Mouse (Mus musculus) erythroblast, embryonic 14.5 days (primary cell): ENCODE data around the gene Tsfm. TPM values are rescaled to one million over a fixed set of nuclear protein-coding genes. Genes with fewer than 3 reads are reported as not detected.
A peak's percentile ranks its signal among the peaks of the same experiment; 100 is the strongest.
"Not testable (repeated sequence)": the region's sequence is repeated elsewhere in the genome, so short reads cannot be mapped to it uniquely, and the experiment has no call there.

Experiments used
- H3K27me3 ChIP-seq: 2 replicates; pipeline ENCODE4 v1.6.1; 2012; ENCODE audit warnings: inconsistent platforms; ENCODE audit not compliant: control insufficient read depth
- H3K36me3 ChIP-seq: 2 replicates; pipeline ENCODE4 v1.6.1; 2012; ENCODE audit warnings: mild to moderate bottlenecking, inconsistent platforms; ENCODE audit not compliant: control insufficient read depth
- H3K4me1 ChIP-seq: 2 replicates; pipeline ENCODE4 v1.6.1; 2012; ENCODE audit warnings: inconsistent platforms; ENCODE audit not compliant: control insufficient read depth
- H3K4me3 ChIP-seq: replicated peaks from 2 replicates; pipeline ENCODE3; 2012; ENCODE audit warnings: moderate library complexity, mild to moderate bottlenecking, inconsistent platforms
- H3K9me3 ChIP-seq: 2 replicates; pipeline ENCODE4 v1.6.1; 2012; ENCODE audit warnings: low read length, inconsistent platforms, mixed read lengths; ENCODE audit not compliant: control insufficient read depth
- GATA1 ChIP-seq: IDR thresholded peaks from 2 replicates; pipeline ENCODE4 v1.6.1; 2012; ENCODE audit warnings: low read length, inconsistent platforms, mixed read lengths
- TAL1 ChIP-seq: IDR thresholded peaks from 3 replicates; pipeline ENCODE4 v1.6.1; 2012; ENCODE audit warnings: low read length, inconsistent platforms, mixed read lengths
- polyA plus RNA-seq: library from polyadenylated mRNA; stranded (reverse); fragments of >175 nt; gene quantifications from 2 replicates; pipeline ENCODE4 v1.2.3, GENCODE M21; 2012

Gene Tsfm
- polyA plus RNA-seq, 1 experiment = 2.0 TPM

DNA sequence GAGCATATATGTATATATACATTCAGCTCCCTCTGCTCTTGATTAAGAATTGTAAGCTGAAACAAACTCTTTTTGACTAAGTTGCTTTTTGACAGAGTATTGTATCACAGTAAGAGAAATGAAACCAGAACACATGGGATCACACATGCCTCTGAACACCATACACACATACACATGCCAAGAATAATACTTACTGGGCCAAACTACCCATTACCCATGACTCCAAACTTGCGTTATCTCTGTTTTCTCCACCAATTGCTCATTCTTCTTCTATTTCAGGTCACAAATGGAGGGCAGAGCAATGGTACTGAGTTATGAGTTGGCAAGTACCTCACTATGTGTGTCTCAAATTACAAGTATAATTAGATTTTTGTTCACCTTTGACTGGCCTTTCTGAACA is 43.3 kb upstream of the Tsfm start:
- Histone ChIP-seq H3K9me3 (no peaks in the 10 kb centered on the region), H3K36me3 (peaks cover under 1% of the 10 kb centered on the region; the same call in 1 of the 2 replicates), H3K4me3 (no peak overlapping the region), H3K27me3 (peaks cover 41% of the 10 kb centered on the region), H3K4me1 (peaks cover 50% of the 10 kb centered on the region)
- TF ChIP-seq GATA1 (no peak), TAL1 (no peak)

GRCm38 (mm10) chr10:127072969-127073368 is 42.3 kb upstream of the Tsfm start:
- H3K27me3 ChIP-seq = peaks cover 31% of the 10 kb centered on the region
- H3K4me1 ChIP-seq = peaks cover 55% of the 10 kb centered on the region
- not testable (repeated sequence) for H3K4me3 ChIP-seq, H3K9me3 ChIP-seq
- H3K36me3 ChIP-seq = peaks cover 10% of the 10 kb centered on the region

DNA sequence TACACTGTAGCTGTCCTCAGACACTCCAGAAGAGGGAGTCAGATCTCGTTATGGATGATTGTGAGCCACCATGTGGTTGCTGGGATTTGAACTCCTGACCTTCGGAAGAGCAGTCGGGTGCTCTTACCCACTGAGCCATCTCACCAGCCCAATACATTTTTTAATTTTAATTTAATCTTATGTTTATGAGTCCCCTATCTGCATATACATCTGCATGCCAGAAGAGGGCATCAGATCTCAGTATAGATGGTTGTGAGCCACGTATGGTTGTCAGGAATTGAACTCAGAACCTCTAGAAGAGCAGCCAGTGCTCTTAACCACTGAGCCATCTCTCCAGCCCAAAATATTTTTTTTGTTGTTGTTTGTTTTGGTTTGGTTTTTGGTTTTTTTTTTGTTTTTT is 41.6 kb upstream of the Tsfm start:
- H3K36me3 ChIP-seq = peaks cover 17% of the 10 kb centered on the region
- peaks cover 50% of the 10 kb centered on the region for H3K4me1 ChIP-seq
- not testable (repeated sequence) for H3K9me3 ChIP-seq, H3K4me3 ChIP-seq
- H3K27me3 ChIP-seq = peaks cover 25% of the 10 kb centered on the region

- TF ChIP-seq GATA1 = no peak
- no peak for TF ChIP-seq TAL1
- Histone ChIP-seq H3K4me3 (peak overlapping the region; percentile 71), H3K4me1 (peaks cover 49% of the 10 kb centered on the region), H3K9me3 (no peaks in the 10 kb centered on the region), H3K27me3 (peaks cover 15% of the 10 kb centered on the region), H3K36me3 (peaks cover 28% of the 10 kb centered on the region)
Measured at GRCm38 (mm10) chr10:127071203-127071602, 40.6 kb upstream of the Tsfm start.

DNA sequence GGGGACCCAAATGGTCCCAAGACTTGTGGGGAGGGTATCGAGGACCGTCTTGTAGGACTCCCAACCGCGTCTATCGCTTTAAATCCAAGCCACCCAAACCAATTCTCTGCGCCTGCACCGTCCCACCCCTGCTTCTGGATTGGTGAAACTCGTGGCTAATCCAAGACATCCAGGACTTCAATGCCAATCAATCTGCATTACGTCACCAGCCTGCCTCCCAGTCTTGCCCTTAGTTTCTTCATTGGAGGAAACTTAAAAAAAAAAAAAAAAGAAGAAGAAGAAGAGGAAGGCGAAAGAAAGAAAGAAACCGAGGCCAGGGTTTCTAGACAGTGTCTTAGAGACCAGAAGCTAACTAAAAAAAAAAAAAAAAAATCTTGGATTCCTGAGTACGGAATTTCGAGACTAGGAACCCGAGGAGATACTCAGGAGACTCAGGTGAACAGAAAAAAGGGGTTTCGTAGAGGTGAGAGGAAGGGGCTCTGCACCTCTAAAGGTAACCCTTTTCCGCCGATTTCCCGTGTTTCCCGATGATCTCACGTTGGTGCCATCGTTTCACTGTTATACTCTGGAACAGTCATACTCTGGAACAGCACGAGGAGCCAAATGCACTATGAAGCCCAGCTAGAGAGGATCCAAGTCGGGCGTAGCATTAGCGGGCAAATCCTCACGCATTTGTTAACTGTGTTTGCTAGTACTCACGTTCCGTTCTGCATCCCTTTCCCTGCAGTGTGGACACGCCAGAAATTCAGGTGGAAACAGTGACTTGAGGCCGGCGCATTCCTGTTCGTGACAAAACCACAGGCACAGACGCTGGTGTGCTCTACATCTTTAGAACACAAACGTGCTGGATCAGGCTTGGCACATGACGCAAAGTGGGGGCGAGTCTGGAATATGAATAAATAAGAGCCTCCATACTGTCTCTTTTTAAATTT is 39.8 kb upstream of the Tsfm start, which contains the start of gene Tspan31:
Gene Tspan31 (minus strand): TSS at position 75 of the 932 bp plus-strand sequence.
- Histone ChIP-seq H3K9me3 (no peaks in the 10 kb centered on the region), H3K4me3 (peak within 1 kb of the TSS; percentile 71), H3K27me3 (peaks cover 8% of the 10 kb centered on the region), H3K4me1 (peaks cover 47% of the 10 kb centered on the region), H3K36me3 (peaks cover 35% of the 10 kb centered on the region)
- TF ChIP-seq TAL1 = no peak
- TF ChIP-seq GATA1 = no peak

DNA sequence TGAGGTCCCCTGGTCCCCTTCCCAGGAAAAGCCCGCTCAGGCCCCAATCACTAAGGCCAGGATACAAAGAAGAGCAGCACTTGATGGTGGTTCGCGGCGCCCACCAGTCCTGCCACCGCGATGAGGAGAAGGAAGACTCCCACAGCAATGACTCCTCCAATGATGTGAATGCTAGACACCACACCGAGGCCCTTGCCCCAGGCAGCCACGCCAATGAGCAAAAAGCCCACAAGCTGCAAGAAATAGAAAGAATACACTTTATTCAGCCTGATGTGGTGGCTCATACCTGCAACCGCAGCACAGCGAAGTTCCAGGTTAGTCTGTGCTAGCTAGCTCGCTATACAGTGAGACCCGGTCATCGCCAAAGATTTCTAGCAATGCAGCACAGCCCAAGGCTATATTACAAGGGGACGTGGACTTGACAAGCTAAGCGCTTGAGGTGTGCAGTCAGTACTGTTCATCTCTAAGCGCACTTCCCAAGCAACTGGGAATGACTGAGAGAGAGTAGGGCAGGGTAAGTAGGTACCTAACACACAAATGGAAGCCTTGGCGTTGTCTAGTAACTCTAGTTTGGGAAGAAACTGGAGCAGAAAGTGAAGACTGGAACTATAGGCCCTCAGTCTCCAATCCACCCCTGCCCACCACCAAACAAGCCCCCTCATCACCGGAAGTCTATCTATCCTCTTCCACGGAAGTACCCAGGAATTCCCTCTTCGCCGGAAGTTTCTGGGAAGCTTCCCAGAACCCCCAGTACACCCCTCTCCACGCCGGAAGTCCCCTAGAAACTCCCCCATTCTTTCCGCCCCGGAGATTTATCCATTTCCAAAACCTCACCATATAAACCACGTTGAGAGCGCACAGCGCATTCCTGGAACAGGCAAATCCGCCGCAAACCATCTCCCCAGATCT is 38.9 kb upstream of the Tsfm start:
- peaks cover 52% of the 10 kb centered on the region for H3K4me1 ChIP-seq
- TF ChIP-seq GATA1 (no peak), TAL1 (no peak)
- peak overlapping the region; percentile 71 for H3K4me3 ChIP-seq
- H3K36me3 ChIP-seq = peaks cover 45% of the 10 kb centered on the region
- no peaks in the 10 kb centered on the region for H3K9me3 ChIP-seq
- H3K27me3 ChIP-seq = no peaks in the 10 kb centered on the region

DNA sequence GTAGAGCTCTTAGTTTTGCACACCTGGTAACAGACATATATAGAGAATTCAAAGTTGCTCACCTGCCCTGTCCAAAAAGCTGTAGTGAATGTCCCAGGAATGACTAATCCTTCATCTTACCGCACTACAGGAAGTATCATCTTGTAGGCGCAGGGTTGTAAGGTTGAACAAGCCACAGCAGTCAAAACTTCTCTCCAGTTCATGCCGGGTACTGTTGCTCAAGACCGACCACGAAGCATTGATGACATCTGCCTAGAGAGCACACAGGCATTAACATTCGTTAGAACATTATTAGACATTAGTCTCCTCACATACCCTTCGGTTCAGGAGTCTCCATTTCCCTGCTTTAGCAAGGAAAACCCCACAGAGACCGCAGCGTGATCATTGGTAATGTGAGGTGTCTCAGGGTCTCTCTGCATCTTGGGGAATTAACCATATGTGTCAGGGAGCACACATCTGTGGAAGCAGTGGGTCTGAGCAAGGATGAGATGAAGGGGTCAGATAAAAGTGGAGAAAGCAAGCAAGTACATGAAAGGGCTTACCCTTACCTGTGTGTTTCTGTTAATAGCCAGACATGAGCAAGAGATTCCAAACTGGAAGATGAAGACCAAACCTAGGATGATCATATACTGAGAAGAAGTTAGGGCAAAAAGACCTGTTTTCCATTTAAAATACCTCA is 37.9 kb upstream of the Tsfm start:
- Histone ChIP-seq H3K4me3 (peak overlapping the region; percentile 71), H3K4me1 (peaks cover 62% of the 10 kb centered on the region), H3K27me3 (no peaks in the 10 kb centered on the region), H3K9me3 (no peaks in the 10 kb centered on the region), H3K36me3 (peaks cover 48% of the 10 kb centered on the region)
- TF ChIP-seq GATA1 (peak; percentile 19; the same call in 1 of the 2 replicates), TAL1 (no peak)

- Histone ChIP-seq H3K4me1 (peaks cover 72% of the 10 kb centered on the region), H3K9me3 (no peaks in the 10 kb centered on the region), H3K36me3 (peaks cover 48% of the 10 kb centered on the region), H3K27me3 (peaks cover 16% of the 10 kb centered on the region), H3K4me3 (no peak overlapping the region)
- TF ChIP-seq TAL1 (no peak), GATA1 (no peak)
Measured at GRCm38 (mm10) chr10:127066519-127067018, 35.9 kb upstream of the Tsfm start.

DNA sequence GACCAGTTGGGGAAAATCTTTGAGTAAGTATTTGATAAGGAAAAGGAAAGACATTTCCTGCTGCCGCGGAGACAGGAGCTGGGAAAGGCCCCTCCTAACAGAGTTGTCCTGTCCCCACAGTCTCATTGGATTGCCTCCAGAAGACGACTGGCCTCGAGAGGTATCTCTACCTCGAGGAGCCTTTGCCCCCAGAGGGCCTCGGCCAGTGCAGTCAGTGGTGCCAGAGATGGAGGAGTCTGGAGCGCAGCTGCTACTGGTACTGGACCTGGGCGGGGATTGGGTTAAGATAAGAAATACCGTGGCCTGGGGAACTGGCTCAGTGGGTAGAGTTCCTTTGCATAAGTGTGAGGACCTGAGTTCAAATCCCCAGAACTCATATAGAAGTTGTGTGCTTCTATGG is 35.3 kb upstream of the Tsfm start:
- TF ChIP-seq TAL1 = no peak
- no peak for TF ChIP-seq GATA1
- peaks cover 48% of the 10 kb centered on the region for H3K36me3 ChIP-seq
- H3K4me3 ChIP-seq = no peak overlapping the region
- peaks cover 67% of the 10 kb centered on the region for H3K4me1 ChIP-seq
- H3K9me3 ChIP-seq = no peaks in the 10 kb centered on the region
- H3K27me3 ChIP-seq = peaks cover 22% of the 10 kb centered on the region
